Mouse (Mus musculus) embryonic fibroblast, embryonic 13.5 days (primary cell): ENCODE results near the gene Gm14597. TPM values are rescaled to one million over a fixed set of nuclear protein-coding genes. Genes with fewer than 3 reads are reported as not detected.

Source experiments
- H3K27ac ChIP-seq: 2 replicates; pipeline ENCODE4 v1.5.1; 2012; ENCODE audit warnings: low read length, control low read depth, inconsistent platforms; ENCODE audit not compliant: insufficient read depth
- H3K4me1 ChIP-seq: 2 replicates; pipeline ENCODE4 v1.6.1; 2011; ENCODE audit warnings: low read length; ENCODE audit not compliant: control insufficient read depth, insufficient read depth
- H3K4me3 ChIP-seq: 2 replicates; pipeline ENCODE4 v1.5.1; 2011; ENCODE audit warnings: mild to moderate bottlenecking, control low read depth, low read length; ENCODE audit not compliant: insufficient read depth
- CTCF ChIP-seq: IDR thresholded peaks from 2 replicates; pipeline ENCODE4 v1.5.1; 2011; ENCODE audit warnings: mild to moderate bottlenecking, control low read depth, low read length, moderate library complexity, borderline replicate concordance; ENCODE audit not compliant: insufficient read depth
- POLR2A ChIP-seq: IDR thresholded peaks from 2 replicates; pipeline ENCODE4 v1.6.1; 2011; ENCODE audit warnings: low read depth, mild to moderate bottlenecking, control low read depth, low read length, moderate library complexity
- polyA plus RNA-seq: library from polyadenylated mRNA; stranded (reverse); fragments of >200 nt; gene quantifications from 2 replicates; pipeline ENCODE4 v1.2.4, GENCODE M21; 2011; ENCODE audit warnings: low read depth; ENCODE audit not compliant: missing spikeins, insufficient read length

Gene Gm14597
- polyA plus RNA-seq, 1 experiment: not detected

- no peak overlapping the region for H3K27ac ChIP-seq
- TF ChIP-seq CTCF (no peak), POLR2A (no peak)
- no peaks in the 10 kb centered on the region for H3K4me1 ChIP-seq
- no peak overlapping the region for H3K4me3 ChIP-seq
Observed at GRCm38 (mm10) chrX:53579311-53579710, 29.5 kb downstream of the Gm14597 start.

Other genes starting within 250 kb of the Gm14597 start
- 21.4 and 29.6 TPM in 2 replicates for gene Mospd1, start 238.5 kb downstream of the Gm14597 start, polyA plus RNA-seq
- gene Etd, start 174.1 kb downstream of the Gm14597 start, polyA plus RNA-seq: not detected in 2 replicates
- gene Rtl8c, start 947 bp downstream of the Gm14597 start, polyA plus RNA-seq: 14.5 and 15.6 TPM in 2 replicates
- gene Rtl8a, start 34.7 kb upstream of the Gm14597 start, polyA plus RNA-seq: 41.2 and 46.1 TPM in 2 replicates
- 42.5 and 45.2 TPM in 2 replicates for gene Rtl8b, start 61.4 kb upstream of the Gm14597 start, polyA plus RNA-seq
- not detected in 2 replicates for gene 4930502E18Rik, start 115.8 kb upstream of the Gm14597 start, polyA plus RNA-seq
- gene 1700013H16Rik, start 148.9 kb upstream of the Gm14597 start, polyA plus RNA-seq: not detected in 2 replicates
- not detected in 2 replicates for gene Zfp36l3, start 167.4 kb upstream of the Gm14597 start, polyA plus RNA-seq
- 1.5 TPM in 1 of 2 replicates, not detected in the other for gene Xlr, start 188.7 kb upstream of the Gm14597 start, polyA plus RNA-seq